ENCODE assay signal across 12 mouse cellular contexts in the genomic region with DNA sequence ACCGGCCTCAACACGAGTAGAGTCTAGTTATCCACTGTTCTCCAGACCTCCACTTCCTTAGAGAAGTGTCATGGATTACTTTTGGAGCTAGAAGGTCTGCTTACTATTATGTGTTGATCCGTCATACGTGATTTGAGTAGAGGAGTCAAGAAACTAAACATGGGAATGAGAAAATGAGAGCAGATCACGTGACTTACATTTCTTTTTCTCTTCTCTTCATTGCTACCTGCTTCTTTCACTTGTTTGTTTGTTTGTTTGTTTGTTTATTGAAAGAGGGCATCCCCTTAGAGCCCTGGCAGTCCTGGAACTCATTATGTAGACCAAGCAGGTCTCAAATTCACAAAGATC. TPM values are rescaled to one million over a fixed set of nuclear protein-coding genes. Genes with fewer than 3 reads are reported as not detected.
"Had no signal": no experiment of that assay in that cellular context is flagged by ENCODE, and none has a peak within 500 bp of the region (broad histone marks: within the 10 kb centered on the region; RNA-seq: fewer than 3 reads in every experiment).

No protein-coding gene starts in this region.

- H3K9ac ChIP-seq: liver, embryonic 15.5 days; midbrain, embryonic 13.5 days; neural tube, embryonic 12.5 days; stomach, embryonic 15.5 days had no signal

- H3K4me2 ChIP-seq: liver, embryonic 11.5 days; liver, embryonic 15.5 days; midbrain, embryonic 13.5 days; neural tube, embryonic 12.5 days had no signal

- H3K27ac ChIP-seq: left cerebral cortex, adult 2 months; limb, embryonic 10.5 days; liver, embryonic 15.5 days; midbrain, embryonic 13.5 days; neural tube, embryonic 12.5 days; stomach, embryonic 15.5 days had no signal

- H3K4me1 ChIP-seq: liver, embryonic 15.5 days; midbrain, embryonic 13.5 days; neural tube, embryonic 12.5 days; stomach, embryonic 15.5 days had no signal

- H3K4me3 ChIP-seq: left cerebral cortex, adult 2 months; limb, embryonic 10.5 days; liver, embryonic 15.5 days; midbrain, embryonic 13.5 days; neural tube, embryonic 12.5 days; stomach, embryonic 15.5 days had no signal

- DNase-seq: kidney, adult 11 months; lung, adult 2 months; right cerebral cortex, postnatal 4 days had no signal

- H3K36me3 ChIP-seq: limb, embryonic 10.5 days; liver, embryonic 15.5 days; midbrain, embryonic 13.5 days; neural tube, embryonic 12.5 days; stomach, embryonic 15.5 days had no signal

- H3K27me3 ChIP-seq: neural tube, embryonic 12.5 days; stomach, embryonic 15.5 days had no signal

- H3K9me3 ChIP-seq: limb, embryonic 10.5 days; liver, embryonic 15.5 days; midbrain, embryonic 13.5 days; neural tube, embryonic 12.5 days; stomach, embryonic 15.5 days had no signal

RNA-seq across cellular contexts. Expression of a gene that starts 49.8 kb away (rescaled TPM):
- total RNA-seq: neutrophil, adult 5-6 weeks had no signal
- polyA plus RNA-seq: liver, embryonic 11.5 days; liver, embryonic 15.5 days; lung, adult 2 months; spleen, adult 2 months had no signal
